7 mouse cellular contexts compared by ENCODE assay signal in genomic region chr3:65441586-65442111, GRCm38 (mm10). TPM values are rescaled to one million over a fixed set of nuclear protein-coding genes. Genes with fewer than 3 reads are reported as not detected.
DNase-seq lines count a peak whose midpoint lies in the region; ATAC-seq and TF ChIP-seq lines count a peak whose summit lies in the region.

No protein-coding gene starts in this region.

- 36% methylated on average over 8 of the region's 8 CpGs for WGBS in heart, adult 2 months
- WGBS in limb, embryonic 10.5 days, result 56% methylated on average over 8 of the region's 8 CpGs
- WGBS in neural tube, embryonic 12.5 days, result 51% methylated on average over 8 of the region's 8 CpGs

- no peaks in the 10 kb centered on the region for H3K9me3 ChIP-seq in limb, embryonic 10.5 days (replicated peaks)
- no peaks in the 10 kb centered on the region for H3K9me3 ChIP-seq in neural tube, embryonic 12.5 days

- H3K9ac ChIP-seq in heart, adult 2 months (ENCODE audit: low read depth, low read length), result peak overlapping the region; percentile 46
- H3K9ac ChIP-seq in neural tube, embryonic 12.5 days, result no peak overlapping the region

- H3K4me1 ChIP-seq in cortical plate, adult 2 months (ENCODE audit: control insufficient read depth, insufficient read depth, low read length), result peaks cover 3% of the 10 kb centered on the region
- no peaks in the 10 kb centered on the region for H3K4me1 ChIP-seq in heart, adult 2 months (ENCODE audit: control insufficient read depth, insufficient read depth, low read length)
- H3K4me1 ChIP-seq in limb, embryonic 10.5 days, result peaks cover 13% of the 10 kb centered on the region
- H3K4me1 ChIP-seq in neural tube, embryonic 12.5 days, result peaks cover 10% of the 10 kb centered on the region

- no peak overlapping the region for H3K4me2 ChIP-seq in neural tube, embryonic 12.5 days (replicated peaks)

- H3K79me2 ChIP-seq in heart, adult 2 months (replicated peaks; ENCODE audit: control insufficient read depth, insufficient read depth, low read length), result no peaks in the 10 kb centered on the region

- H3K4me3 ChIP-seq in cortical plate, adult 2 months (ENCODE audit: insufficient read depth, low read length), result no peak overlapping the region
- peak overlapping the region; percentile 31; the same call in 1 of the 2 replicates for H3K4me3 ChIP-seq in heart, adult 2 months
- no peak overlapping the region for H3K4me3 ChIP-seq in limb, embryonic 10.5 days
- H3K4me3 ChIP-seq in neural tube, embryonic 12.5 days, result no peak overlapping the region

- peak overlapping the region; percentile 53; the same call in 1 of the 2 replicates for H3K27ac ChIP-seq in cortical plate, adult 2 months (ENCODE audit: insufficient read depth, low read length)
- H3K27ac ChIP-seq in heart, adult 2 months, result peak overlapping the region; percentile 83
- H3K27ac ChIP-seq in limb, embryonic 10.5 days, result peak overlapping the region; percentile 72
- H3K27ac ChIP-seq in neural tube, embryonic 12.5 days, result no peak overlapping the region

- TF ChIP-seq CTCF in cortical plate, adult 2 months (IDR thresholded peaks at IDR 0.05; ENCODE audit: extremely low read depth, insufficient read depth, low read length), result no peak
- TF ChIP-seq CTCF in heart, adult 2 months (IDR thresholded peaks at IDR 0.05), result no peak

- intact Hi-C loops in heart, adult 2 months (cut with DNase I), result loop anchor here (2.0 to 5.0 kb wide), 2 partner anchors 51 to 86 kb away; partner anchors contain the start of gene Tiparp

- H3K27me3 ChIP-seq in heart, adult 2 months (ENCODE audit: control insufficient read depth, insufficient read depth, low read length), result no peaks in the 10 kb centered on the region
- H3K27me3 ChIP-seq in limb, embryonic 10.5 days (ENCODE audit: low read depth, poor library complexity, severe bottlenecking), result no peaks in the 10 kb centered on the region
- H3K27me3 ChIP-seq in neural tube, embryonic 12.5 days (replicated peaks), result no peaks in the 10 kb centered on the region

- 0 out of 2 replicates have a peak, but pooled peaks have one; percentile 12 for TF ChIP-seq POLR2A in cortical plate, adult 2 months (IDR thresholded peaks at IDR 0.05; ENCODE audit: extremely low read depth, insufficient read depth, low read length)
- TF ChIP-seq POLR2A in heart, adult 2 months (IDR thresholded peaks at IDR 0.05; ENCODE audit: insufficient read depth, low read depth, low read length), result no peak

- peak; percentile 86 for ATAC-seq in cerebellum, adult (ENCODE audit: insufficient number of reproducible peaks, low FRiP score, low TSS enrichment)
- peak; percentile 48; the same call in 1 of the 2 replicates for ATAC-seq in neural tube, embryonic 12.5 days (ENCODE audit: low FRiP score, low read depth)
- no peak for ATAC-seq in CD4-positive, CD25-positive, alpha-beta regulatory T cell, adult 4 months

- H3K36me3 ChIP-seq in heart, adult 2 months (ENCODE audit: control insufficient read depth, insufficient read depth, low read length), result no peaks in the 10 kb centered on the region
- no peaks in the 10 kb centered on the region for H3K36me3 ChIP-seq in limb, embryonic 10.5 days
- H3K36me3 ChIP-seq in neural tube, embryonic 12.5 days, result no peaks in the 10 kb centered on the region

- DNase-seq in heart, adult 2 months, result peak; percentile 55 to 56
- DNase-seq in kidney, adult 9 months, result peak; percentile 26
- peak; percentile 50 for DNase-seq in limb, embryonic 10.5 days (ENCODE audit: low spot score)

- TF ChIP-seq EP300 in heart, adult 2 months (IDR thresholded peaks at IDR 0.05; ENCODE audit: insufficient read depth, low read depth, low read length), result no peak

RNA-seq across cellular contexts. Expression of gene Ssr3, which starts 49.2 kb away (rescaled TPM):
- 89.0 and 92.5 TPM in 2 replicates for polyA plus RNA-seq in cortical plate, adult 2 months (2012; rRNA removed)
- 100 to 1,000 TPM; 111 to 120 TPM for total RNA-seq in heart, adult 2 months (2021)
- 64.8 and 120 TPM in 2 replicates for polyA plus RNA-seq in heart, adult 2 months (2012; rRNA removed)
- polyA plus RNA-seq in limb, embryonic 10.5 days (2016; fragmentation: Nextera tagmentation; extraction: Ambion mirVana), result 226 and 253 TPM in 2 replicates
- polyA plus RNA-seq in neural tube, embryonic 12.5 days (2016; fragmentation: Nextera tagmentation; extraction: Ambion mirVana), result 186 and 188 TPM in 2 replicates
- polyA plus RNA-seq in CD4-positive, CD25-positive, alpha-beta regulatory T cell, adult 4 months (2017; shearing (Covaris generic)), result 100 to 1,000 TPM; 125 to 130 TPM
